Mouse (Mus musculus): Measurements from ENCODE around the gene Gm45213. TPM values are rescaled to one million over a fixed set of nuclear protein-coding genes. Genes with fewer than 3 reads are reported as not detected.

Gm45213 gene
- total RNA-seq (2015) (not detected in 2 replicates), total RNA-seq (2017) (not detected in 2 replicates)

GRCm38 (mm10) chr7:66043552-66044459, at the start of gene Gm45213:
Gene Gm45213, plus strand, starts transcription at chr7:66043602.
- no peak for ATAC-seq (replicated peaks; ENCODE audit: poor library complexity)

GRCm38 (mm10) chr7:66001035-66001754, 42.2 kb upstream of the Gm45213 start:
- ATAC-seq (replicated peaks; ENCODE audit: poor library complexity): no peak

GRCm38 (mm10) chr7:66001797-66002196, 41.6 kb upstream of the Gm45213 start:
- ATAC-seq (replicated peaks; ENCODE audit: poor library complexity): no peak

- no peak for ATAC-seq (replicated peaks; ENCODE audit: poor library complexity)
Measured at GRCm38 (mm10) chr7:66003447-66003846, 40.0 kb upstream of the Gm45213 start.

GRCm38 (mm10) chr7:66003865-66004638, 39.4 kb upstream of the Gm45213 start:
- no peak for ATAC-seq (replicated peaks; ENCODE audit: poor library complexity)

- ATAC-seq (replicated peaks; ENCODE audit: poor library complexity): no peak
Measured at GRCm38 (mm10) chr7:66005066-66005465, 38.3 kb upstream of the Gm45213 start.

- ATAC-seq (replicated peaks; ENCODE audit: poor library complexity): no peak
Measured at GRCm38 (mm10) chr7:66008161-66008891, 35.1 kb upstream of the Gm45213 start.

GRCm38 (mm10) chr7:66008892-66009273, 34.5 kb upstream of the Gm45213 start:
- no peak for ATAC-seq (replicated peaks; ENCODE audit: poor library complexity)

- ATAC-seq (replicated peaks; ENCODE audit: poor library complexity): no peak
Measured at GRCm38 (mm10) chr7:66010518-66010917, 32.9 kb upstream of the Gm45213 start.

GRCm38 (mm10) chr7:66027747-66028146, 15.7 kb upstream of the Gm45213 start:
- ATAC-seq (replicated peaks; ENCODE audit: poor library complexity): no peak

GRCm38 (mm10) chr7:66028766-66029512, 14.5 kb upstream of the Gm45213 start:
- no peak for ATAC-seq (replicated peaks; ENCODE audit: poor library complexity)

GRCm38 (mm10) chr7:66036809-66037208, 6.6 kb upstream of the Gm45213 start:
- ATAC-seq (replicated peaks; ENCODE audit: poor library complexity): no peak

- ATAC-seq (replicated peaks; ENCODE audit: poor library complexity): no peak
Measured at GRCm38 (mm10) chr7:66038261-66038660, 5.1 kb upstream of the Gm45213 start.

GRCm38 (mm10) chr7:66038730-66039129, 4.7 kb upstream of the Gm45213 start:
- no peak for ATAC-seq (replicated peaks; ENCODE audit: poor library complexity)

GRCm38 (mm10) chr7:66040026-66040814, 3.2 kb upstream of the Gm45213 start:
- ATAC-seq (replicated peaks; ENCODE audit: poor library complexity): peak; percentile 44

- ATAC-seq (replicated peaks; ENCODE audit: poor library complexity): no peak
Measured at GRCm38 (mm10) chr7:66044617-66045016, 1.2 kb downstream of the Gm45213 start.

GRCm38 (mm10) chr7:66046921-66047918, 3.8 kb downstream of the Gm45213 start:
- no peak for ATAC-seq (replicated peaks; ENCODE audit: poor library complexity)

- ATAC-seq (replicated peaks; ENCODE audit: poor library complexity): no peak
Measured at GRCm38 (mm10) chr7:66047975-66048374, 4.6 kb downstream of the Gm45213 start.
